Mouse (Mus musculus) hematopoietic stem cell, adult 5-6 weeks (primary cell): Measurements from ENCODE around the gene Ift122. TPM values are rescaled to one million over a fixed set of nuclear protein-coding genes. Genes with fewer than 3 reads are reported as not detected.
A peak's percentile ranks its signal among the peaks of the same experiment; 100 is the strongest.

ENCODE experiments used
- ATAC-seq, 2 experiments: fragments of 125-278 bp in 1 of 2; replicated peaks in 1 of 2; 2 replicates each; pipeline ENCODE4 v1.8.0; 2016 to 2017; ENCODE audit warnings: inconsistent platforms in 2 of 2, mild to moderate bottlenecking in 2 of 2, moderate number of reproducible peaks in 2 of 2, low read depth in 1 of 2, moderate TSS enrichment in 1 of 2; ENCODE audit not compliant: low FRiP score in 2 of 2, poor library complexity in 2 of 2, severe bottlenecking in 2 of 2, insufficient read depth in 1 of 2, low TSS enrichment in 1 of 2
- total RNA-seq: library from RNA; stranded (forward); fragments of 172-1452, 232-1000 nt; gene quantifications from 2 replicates; pipeline ENCODE4 v1.2.3, GENCODE M21; 2017

Gene Ift122
- total RNA-seq, 1 experiment from 2014 or later = 10.6 TPM

DNA sequence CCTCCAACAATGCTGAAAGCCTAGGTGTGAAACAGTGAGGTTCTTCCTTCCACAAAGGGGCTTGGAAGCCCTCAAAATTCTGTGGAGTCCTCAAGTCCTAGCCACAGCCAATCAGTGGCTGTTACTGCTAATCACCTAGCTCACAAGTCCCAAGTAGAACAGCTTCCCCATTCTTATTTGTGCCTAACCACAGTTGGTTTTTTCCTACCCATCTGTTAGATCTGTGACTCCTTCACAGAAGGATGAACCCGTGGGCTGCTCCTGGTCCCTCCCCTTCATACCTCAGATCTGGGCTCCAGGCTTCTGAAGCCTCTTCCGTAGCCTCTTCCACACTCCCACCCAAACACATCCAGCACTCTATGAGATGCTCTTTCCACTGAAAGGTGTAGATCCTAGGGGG, 53.6 kb downstream of the Ift122 start:
- ATAC-seq = peak; percentile 54 to 65

DNA sequence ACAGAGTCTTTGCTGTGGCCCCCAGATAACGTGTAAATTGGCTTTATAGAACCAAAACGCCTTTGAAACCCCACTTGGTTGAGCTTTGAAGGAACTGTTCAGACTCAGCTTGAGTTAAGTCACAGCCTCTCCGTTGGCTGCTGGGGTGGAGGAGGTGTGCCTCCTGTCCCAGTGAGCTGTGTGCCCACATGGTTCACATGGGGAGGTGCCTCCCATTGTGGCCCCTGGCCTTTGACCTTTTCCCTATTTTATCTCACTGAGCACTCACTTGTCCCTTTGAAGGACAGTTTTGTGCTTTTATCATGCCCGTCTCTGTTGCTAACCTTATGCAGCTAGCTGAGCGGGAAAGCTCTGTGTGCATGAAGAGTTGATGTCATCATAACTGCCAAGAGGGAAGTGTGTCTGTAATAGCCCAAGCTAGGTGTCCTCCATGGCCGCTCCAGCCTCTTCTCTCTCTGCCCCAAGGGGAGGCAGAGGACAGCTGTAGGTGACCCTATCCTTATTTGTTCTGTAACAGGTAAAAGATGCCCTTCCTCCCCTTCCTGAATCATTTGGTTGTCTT, 55.2 kb downstream of the Ift122 start:
- no peak for ATAC-seq

DNA sequence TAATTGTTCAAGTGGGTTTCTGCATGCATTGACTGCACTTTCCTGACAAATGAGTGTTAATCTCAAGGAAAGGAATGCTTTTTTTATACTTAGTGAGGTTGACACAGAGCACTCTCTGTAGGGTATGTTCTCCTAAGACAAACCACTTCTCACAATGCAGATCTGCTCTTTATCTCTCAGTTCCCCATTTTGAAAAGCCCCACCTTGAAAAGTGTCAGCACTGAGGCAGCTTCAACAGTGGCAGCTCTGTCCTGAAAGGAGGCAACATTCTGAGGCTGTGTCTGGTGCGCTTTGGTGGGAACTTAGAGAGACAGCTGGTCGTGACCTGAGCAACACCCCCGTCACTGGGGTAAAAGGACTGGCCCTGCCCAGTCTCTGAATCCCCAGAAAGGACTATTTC, 55.8 kb downstream of the Ift122 start:
- ATAC-seq = peak; percentile 38 to 45; a peak in 3 of 4 replicates

DNA sequence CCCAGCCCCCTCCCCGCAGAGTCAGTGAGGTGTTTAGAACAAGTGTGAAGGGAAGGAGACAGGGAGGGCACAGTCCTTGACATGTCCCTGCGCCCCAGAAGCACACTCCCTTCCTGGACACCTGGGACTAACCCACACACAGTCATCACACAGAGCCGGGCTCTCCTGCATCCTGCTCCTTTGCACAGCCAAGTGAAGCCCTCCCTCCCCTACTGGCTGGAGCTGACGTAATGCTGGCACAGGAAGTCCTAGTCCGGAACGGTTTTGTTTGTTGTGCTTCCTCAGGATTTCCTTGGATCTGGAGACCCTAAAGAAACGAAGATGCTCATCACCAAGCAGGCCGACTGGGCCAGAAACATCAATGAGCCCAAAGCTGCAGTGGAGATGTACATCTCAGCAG, 56.7 kb downstream of the Ift122 start:
- peak; percentile 36 to 58; a peak in 2 of 4 replicates for ATAC-seq

DNA sequence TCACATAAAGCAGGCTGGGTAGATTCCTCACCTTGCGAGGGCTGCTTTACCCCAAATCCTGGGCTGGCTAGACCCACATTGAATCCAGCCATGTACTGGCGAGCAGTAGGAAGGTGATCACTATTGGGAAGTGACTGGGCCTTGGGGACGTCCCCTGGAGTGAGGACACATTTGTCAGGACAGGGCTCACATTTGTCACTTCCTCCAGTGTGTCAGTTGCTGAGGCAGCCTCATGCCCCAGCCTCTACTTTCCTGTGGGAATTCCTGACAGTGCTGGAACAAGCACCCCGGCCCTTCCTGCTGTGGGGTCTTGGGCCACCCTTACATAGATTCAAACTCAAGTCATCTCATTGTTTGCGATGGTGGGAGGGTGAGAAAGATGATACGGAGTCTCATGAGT, 58.5 kb downstream of the Ift122 start:
- no peak for ATAC-seq

DNA sequence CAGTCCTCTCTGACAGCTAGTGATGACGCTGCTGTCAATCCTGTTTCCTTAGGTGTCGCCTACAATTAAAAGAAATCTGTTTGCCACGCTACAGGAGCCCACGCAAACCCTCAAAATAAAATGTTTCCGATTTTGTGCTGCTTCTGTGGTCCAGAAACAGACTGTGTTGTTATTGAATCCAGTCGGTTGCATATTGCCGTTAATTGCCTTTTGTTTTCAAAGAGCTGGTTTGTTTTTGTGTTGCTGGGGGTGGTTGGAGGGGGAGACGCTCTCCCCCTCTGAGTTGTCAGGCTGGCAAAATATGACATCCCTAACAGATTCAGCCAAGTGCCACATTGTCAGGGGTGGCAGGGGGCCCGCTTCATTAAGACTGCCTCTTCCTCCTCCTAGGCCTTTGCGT, 60.2 kb downstream of the Ift122 start:
- no peak for ATAC-seq

DNA sequence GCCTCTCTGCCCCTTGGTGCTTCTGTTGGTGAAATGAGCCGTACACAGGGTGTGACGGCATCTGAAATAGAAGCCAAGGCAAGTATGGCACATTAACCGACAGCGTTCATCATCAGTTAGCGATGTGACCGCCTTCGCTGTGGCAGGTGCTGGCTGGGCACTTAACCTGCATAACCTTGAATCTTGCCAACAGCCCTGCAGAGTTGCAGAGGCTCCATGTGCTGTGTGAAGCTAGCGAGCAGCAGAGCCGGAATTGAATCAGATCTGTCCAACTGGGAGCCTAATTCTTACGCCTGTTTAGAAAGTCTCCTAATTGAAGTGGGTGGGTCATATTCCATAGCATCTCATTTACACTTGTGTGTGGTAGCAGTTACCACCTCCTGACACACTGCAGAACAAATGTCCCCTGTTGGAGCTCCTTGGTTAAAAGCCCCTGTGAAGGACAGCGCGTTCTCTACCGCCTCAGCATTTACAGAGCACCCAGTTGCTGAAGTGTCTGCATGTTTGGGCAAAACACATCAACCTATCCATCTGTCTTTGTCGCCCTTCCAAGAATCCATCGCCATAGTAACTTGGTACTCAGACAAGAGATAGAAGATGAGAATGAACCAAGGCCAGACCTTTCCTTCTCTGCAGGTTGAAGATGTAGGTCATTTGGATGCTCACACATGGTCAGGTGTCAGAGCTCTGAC, 61.4 kb downstream of the Ift122 start:
- no peak for ATAC-seq

DNA sequence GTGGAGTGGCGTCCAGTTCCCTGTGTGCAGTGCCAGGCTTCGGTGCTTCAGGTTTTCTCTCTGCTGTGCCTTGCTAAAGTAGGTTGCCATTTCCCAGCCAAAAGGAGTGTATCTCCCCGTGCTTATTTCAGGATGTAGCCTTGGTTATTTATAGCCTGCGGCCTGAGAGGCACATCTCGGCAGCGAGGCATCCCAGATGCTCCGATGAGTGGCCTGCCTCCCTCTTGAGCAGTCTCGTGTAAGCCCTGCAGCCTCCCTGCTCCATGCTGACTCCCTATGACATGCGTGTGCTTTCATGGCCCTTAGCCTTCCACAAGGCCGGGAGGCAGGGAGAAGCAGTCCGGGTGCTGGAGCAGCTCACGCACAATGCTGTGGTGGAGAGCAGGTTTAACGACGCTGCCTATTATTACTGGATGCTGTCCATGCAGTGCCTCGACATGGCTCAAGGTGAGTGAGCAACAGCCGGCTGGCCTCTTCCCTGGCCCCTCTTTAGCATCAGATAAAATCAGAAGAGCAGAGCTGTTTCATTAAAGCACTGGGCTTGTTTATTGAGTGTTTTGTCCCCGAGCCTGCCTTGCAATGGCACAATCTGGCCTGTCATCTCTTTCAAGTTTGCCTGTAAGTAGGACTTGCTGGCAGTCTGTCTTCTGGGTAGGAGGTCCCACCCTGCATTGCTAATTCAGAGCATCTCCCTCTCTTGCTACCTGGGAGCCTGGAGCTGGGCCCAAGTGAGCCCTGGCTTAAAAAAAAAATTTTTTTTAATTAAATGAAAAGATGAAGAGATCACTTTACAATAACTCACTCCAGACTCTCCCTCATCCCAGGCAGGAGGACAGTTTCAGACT, 62.6 kb downstream of the Ift122 start:
- no peak for ATAC-seq

DNA sequence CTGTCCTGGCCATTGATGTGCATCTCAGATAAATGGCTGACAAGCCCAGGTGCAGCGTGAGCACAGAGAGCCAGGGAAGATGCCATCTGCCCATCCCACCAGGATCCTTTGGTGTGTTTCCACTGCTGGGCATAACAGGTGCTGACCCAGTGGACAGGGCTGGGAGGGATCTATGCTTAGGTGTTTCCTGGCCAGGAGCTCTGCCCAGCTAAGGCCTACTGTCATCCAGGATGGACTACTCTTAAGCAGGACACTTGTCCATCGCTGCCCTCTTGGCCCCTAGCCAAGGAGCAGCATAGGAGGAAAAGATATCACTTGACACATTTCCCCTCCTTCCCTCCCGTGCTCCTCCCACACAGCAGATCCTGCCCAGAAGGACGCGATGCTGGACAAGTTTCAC, 63.3 kb downstream of the Ift122 start:
- no peak for ATAC-seq

DNA sequence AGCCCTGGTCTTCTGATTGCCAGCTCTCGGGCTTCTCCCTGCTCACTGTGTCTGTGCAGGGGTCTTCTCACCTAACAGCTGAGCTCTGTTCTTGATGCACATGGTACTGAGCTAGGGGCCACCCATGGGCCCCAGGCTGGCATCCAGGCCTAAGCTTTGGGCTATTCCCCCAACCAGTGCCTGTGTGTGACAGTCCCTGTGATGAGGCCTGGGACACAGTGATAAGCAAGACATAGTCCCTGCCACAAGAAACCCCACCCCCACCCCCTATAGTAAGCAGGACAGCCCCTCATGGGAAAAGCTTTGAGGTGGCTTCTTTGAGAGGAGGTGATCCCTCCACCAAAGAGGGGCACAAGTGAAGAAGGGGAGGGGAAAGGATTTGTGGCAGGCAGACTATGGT, 65.3 kb downstream of the Ift122 start:
- ATAC-seq = no peak

DNA sequence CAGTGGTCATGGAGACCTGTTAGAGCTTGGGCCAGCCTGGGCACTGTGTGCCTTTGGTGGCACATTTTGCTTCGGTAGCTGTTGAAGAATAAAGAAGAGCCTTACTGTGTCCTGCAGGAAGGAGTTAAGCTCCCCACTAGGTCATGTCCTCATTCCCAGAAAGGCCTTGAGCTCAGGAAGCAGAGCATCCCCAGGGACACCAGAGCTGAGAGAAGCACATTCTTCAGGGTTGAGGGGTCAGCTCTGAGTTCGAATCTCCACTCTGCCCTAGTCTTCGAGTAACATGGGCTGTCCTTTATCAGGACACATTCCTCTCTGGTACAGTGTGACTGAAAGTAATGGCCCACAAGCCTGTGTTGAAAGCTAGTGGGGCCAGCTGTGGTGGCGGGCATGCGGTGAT, 66.6 kb downstream of the Ift122 start:
- ATAC-seq = no peak

DNA sequence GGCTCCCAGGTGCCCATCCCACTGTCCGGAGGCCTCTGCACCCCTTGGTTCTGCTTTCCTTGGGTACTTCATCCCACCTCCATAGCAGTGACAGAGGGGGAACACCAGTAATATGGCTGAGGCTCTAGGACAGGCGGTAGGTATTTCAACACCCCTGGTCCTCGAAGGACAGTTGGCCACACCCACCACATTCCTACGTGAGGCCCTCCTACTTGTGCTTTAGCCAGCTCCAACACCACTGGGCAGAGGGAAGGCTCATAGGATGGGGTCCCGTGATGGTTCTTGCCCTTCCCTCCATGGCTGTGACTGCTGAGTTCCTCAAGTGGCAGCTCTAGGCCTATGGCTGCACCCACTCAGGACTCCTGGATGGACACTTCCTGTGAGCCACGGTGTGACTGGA, 71.6 kb downstream of the Ift122 start:
- no peak for ATAC-seq

DNA sequence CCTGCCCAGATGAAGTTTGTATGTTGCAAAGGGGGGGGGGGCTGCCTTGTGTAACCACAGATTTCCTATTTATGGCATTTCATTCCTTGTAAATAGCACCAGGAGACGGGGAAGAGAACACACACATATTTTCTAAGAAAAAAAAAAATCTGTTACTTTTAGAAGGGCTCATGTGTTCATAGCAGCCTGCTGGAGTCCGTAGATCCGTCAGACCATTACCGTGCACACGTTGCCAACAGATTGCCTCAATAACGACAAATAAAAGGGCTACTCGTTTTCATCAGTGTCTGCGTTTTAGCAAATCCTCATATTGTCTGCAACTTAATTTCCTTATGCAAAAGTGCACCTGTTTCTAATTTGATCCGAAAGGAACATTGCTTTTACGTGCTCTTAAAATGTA, 73.1 kb downstream of the Ift122 start:
- no peak for ATAC-seq

DNA sequence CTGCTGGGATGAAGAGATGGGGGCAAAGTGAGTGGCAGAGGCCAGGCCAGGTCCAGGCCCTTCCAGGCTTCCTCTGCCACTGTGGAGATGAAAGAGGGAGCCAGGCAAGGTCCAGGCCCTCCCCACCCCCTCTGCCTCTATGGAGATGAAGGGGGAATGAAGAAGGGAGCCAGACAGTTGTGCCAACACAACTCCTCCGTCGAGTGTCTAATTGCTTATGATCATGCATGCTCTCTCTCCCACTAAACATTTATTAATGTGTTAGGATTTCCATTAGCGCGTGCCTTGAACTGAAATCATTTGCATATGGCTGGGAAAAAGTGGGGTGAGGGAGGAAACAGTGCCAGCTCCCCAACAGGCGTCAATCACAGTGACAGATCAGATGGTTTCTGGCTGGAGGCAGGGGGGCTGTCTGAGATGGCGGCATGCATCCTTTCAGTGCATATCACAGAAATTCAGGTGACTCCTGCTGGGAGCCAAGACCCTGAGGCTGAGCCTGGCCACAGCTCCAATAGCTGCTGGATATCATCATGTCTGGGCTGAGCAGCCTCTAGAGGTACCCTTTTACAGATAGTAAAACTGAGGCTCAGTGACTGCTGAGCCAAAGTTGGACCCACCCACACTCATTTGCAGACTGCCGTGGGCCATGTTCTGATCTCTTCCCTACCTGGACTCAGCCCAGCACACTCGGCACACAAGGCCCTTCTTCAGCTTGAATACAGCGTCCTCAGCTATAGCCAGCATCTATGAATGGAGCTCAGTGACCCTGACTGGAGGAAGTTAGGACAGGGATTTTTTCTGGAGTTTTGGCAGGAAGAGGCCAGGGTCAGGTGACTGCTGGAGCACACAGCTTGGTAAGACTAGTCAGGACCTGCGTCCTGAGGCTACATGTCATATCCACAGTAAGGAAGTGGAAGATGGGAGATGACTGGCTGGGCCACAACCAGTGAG, 74.3 kb downstream of the Ift122 start:
- no peak for ATAC-seq

DNA sequence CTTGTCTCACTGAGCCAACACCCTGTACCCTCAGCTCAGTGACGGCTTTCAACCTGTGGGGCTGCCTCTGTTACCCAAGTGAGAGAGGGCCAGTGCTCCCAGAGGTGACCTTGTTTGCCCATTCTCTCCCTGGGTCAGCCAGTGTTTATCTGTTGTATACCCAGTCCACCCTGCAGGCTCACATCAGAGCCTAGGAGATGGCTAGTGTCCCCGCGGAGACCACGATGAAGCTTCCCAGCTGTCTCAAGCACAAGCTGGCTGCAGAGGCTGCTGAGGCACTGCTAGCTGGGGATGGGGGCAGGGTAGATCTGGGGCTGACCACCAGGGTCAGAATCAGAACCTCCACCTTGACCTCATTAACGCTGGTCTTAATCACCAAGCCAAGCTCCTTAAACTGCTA, 76.7 kb downstream of the Ift122 start:
- ATAC-seq = no peak

DNA sequence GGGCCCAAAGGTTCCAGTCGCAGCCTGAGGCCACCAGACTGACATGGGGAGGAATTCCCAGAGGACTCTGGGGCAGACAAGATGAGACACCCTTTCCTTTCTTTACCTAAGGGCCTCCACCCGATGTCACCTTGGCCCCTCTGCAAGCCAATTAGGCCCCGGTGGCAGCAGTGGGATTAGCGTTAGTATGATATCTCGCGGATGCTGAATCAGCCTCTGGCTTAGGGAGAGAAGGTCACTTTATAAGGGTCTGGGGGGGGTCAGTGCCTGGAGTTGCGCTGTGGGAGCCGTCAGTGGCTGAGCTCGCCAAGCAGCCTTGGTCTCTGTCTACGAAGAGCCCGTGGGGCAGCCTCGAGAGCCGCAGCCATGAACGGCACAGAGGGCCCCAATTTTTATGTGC, 78.4 kb downstream of the Ift122 start, which contains the start of gene Rho:
Rho (plus strand) TSS at position 110 of the 400 bp plus-strand sequence.
- no peak for ATAC-seq

DNA sequence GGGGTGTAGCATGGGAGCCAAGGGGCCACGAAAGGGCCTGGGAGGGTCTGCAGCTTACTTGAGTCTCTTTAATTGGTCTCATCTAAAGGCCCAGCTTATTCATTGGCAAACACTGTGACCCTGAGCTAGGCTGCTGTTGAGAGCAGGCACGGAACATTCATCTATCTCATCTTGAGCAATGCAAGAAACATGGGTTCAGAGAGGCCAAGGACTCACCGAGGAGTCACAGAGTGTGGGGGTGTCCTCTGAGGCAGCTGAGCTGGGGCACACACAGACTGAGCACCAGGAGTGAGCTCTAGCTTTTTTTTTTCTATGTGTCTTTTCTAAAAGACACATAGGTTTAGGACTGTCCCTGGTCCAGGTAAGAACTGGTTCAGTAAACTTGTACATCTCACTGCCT, 79.1 kb downstream of the Ift122 start:
- ATAC-seq = no peak
